Mouse (Mus musculus): ENCODE data around the gene Bcam.

DNA sequence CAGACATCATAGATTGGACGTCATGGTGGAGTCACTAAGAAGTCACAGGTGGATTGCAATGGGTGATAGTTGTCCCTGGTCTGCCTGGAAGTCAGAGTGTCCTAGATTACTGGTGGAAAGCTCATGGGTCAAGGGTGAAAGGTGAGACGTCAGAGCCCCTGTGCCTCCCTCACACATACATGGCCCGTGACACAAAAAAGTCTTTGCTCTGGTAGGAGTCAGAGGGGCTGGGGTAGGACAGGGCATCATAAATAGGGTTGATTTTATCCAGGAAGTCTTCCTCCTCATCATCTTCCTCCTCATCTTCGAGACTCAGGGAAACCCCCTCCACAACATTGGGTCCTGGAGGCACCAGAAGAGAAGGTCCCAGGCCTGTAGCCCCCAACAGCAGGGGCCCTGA is 53.5 kb downstream of the Bcam start:
- no peak for TF ChIP-seq E2F4 (IDR thresholded peaks at IDR 0.05; ENCODE audit: insufficient read depth)
- no peak for TF ChIP-seq MAX (IDR thresholded peaks at IDR 0.05; ENCODE audit: low read depth)
- TF ChIP-seq POLR2A (IDR thresholded peaks at IDR 0.05; ENCODE audit: insufficient read length, low read depth) = no peak
- TF ChIP-seq TCF12 (IDR thresholded peaks at IDR 0.05; ENCODE audit: insufficient read depth, poor library complexity, severe bottlenecking) = no peak
- TF ChIP-seq MYOD1 (IDR thresholded peaks at IDR 0.05; ENCODE audit: control insufficient read depth in 1 of 3, insufficient read length in 2 of 3, low read depth in 2 of 3) = no peak
- TF ChIP-seq REST (IDR thresholded peaks at IDR 0.05; ENCODE audit: insufficient read depth, insufficient read length) = no peak
- TF ChIP-seq POLR2AphosphoS2 (IDR thresholded peaks at IDR 0.05; ENCODE audit: insufficient read length, low read depth) = no peak
- TF ChIP-seq MYOG (IDR thresholded peaks at IDR 0.05; ENCODE audit: control insufficient read depth in 1 of 3, insufficient read depth in 1 of 3, insufficient read length in 2 of 3, low read depth in 2 of 3) = no peak
- TF ChIP-seq USF1 (IDR thresholded peaks at IDR 0.05; ENCODE audit: low read depth) = no peak
